Mouse (Mus musculus) neutrophil, adult 65 days (primary cell): ENCODE results near the gene Chrng. TPM values are rescaled to one million over a fixed set of nuclear protein-coding genes. Genes with fewer than 3 reads are reported as not detected.

Source experiments
- total RNA-seq: library from RNA; stranded (reverse); gene quantifications from 2 replicates; pipeline ENCODE4 v1.2.4, GENCODE M21; 2023

The Chrng gene
- not detected in 2 replicates for total RNA-seq

GRCm38 (mm10) chr1:87204465-87204864 lies at the start of gene Chrng:
Chrng (plus strand) TSS chr1:87204657.

GRCm38 (mm10) chr1:87156199-87156587 lies 48.3 kb upstream of the Chrng start, which contains the start of gene Ecel1:
Ecel1 (minus strand) TSS chr1:87156521.

GRCm38 (mm10) chr1:87183013-87183412 lies 21.4 kb upstream of the Chrng start, which contains the start of gene Prss56:
Prss56 (plus strand) TSS chr1:87183313.

GRCm38 (mm10) chr1:87190429-87190828 lies 14.0 kb upstream of the Chrng start, which contains the start of gene Chrnd:
Chrnd (plus strand) TSS chr1:87190607.

GRCm38 (mm10) chr1:87213735-87214704 lies 9.6 kb downstream of the Chrng start, which contains the start of gene Eif4e2:
Eif4e2 (plus strand) TSS chr1:87213914.

Other genes starting within 250 kb of the Chrng start
- not detected in 2 replicates for gene Alppl2, start 114.7 kb upstream of the Chrng start, total RNA-seq
- not detected in 2 replicates for gene Alpi, start 103.1 kb upstream of the Chrng start, total RNA-seq
- gene Akp3, start 79.7 kb upstream of the Chrng start, total RNA-seq, result not detected in 2 replicates
- not detected in 2 replicates for gene Ecel1, start 48.1 kb upstream of the Chrng start, total RNA-seq
- not detected in 2 replicates for gene Prss56, start 21.3 kb upstream of the Chrng start, total RNA-seq
- gene Chrnd, start 14.1 kb upstream of the Chrng start, total RNA-seq, result not detected in 2 replicates
- 86.9 and 97.3 TPM in 2 replicates for gene Eif4e2, start 9.3 kb downstream of the Chrng start, total RNA-seq
- 0.25 and 0.36 TPM in 2 replicates for gene Efhd1, start 59.7 kb downstream of the Chrng start, total RNA-seq
- gene Gigyf2, start 122.3 kb downstream of the Chrng start, total RNA-seq, result 47.1 and 87.2 TPM in 2 replicates
- gene Kcnj13, start 190.1 kb downstream of the Chrng start, total RNA-seq, result not detected in 2 replicates